Mouse (Mus musculus) gastrocnemius, postnatal 4 days (tissue): ENCODE data around the gene Pdzd2. TPM values are rescaled to one million over a fixed set of nuclear protein-coding genes. Genes with fewer than 3 reads are reported as not detected.

ENCODE experiments used
- DNase-seq, 2 experiments: peaks; one replicate each; pipeline ENCODE4 v3.0.0; 2021 to 2022; ENCODE audit warnings: low spot score in 2 of 2, mixed read lengths in 2 of 2
- total RNA-seq, 2 experiments: library from RNA; stranded (reverse); gene quantifications; 2 replicates each; pipeline ENCODE4 v1.2.3; 2021

The Pdzd2 gene
- total RNA-seq, 2 experiments from 2014 or later, result 50.8 to 58.0 TPM

DNA sequence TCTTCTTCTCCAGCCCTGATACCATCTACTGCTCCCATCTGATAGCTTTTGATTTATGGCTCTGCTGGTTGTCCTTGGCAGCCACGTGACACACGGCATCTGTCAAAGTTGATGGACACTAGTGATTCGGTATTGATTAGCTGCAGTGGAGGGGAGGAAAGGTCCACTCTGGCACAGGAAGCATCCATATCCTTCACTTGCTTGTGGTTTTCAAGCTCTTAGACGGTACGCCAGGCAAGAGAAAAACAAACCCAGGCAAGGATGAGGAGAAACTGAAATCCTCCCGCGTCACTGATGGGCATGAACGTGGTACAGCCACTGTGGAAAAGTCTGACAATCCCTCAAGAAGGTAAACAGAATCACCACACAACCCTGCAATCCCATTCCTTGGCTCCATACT is 113.6 kb downstream of the Pdzd2 start:
- no peak for DNase-seq

DNA sequence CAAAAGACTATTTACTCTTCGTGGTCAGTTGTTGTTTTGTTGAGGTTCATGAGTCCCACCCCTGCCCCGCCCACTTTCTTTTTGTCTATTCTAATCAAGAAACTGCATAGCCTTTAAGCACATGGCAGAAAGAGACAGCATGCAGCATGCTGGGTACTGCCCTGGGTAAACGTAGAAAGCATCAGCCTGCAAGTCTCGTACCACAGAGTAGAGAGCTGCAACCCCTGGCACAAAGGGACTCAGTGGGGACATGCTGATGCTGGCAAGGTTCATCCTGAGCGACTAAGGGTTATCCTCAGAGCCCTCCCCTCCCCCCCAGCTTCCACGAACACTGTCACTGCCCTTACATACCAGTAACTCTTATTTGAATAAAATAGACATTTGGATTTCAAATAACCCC is 114.2 kb downstream of the Pdzd2 start:
- DNase-seq, result no peak

DNA sequence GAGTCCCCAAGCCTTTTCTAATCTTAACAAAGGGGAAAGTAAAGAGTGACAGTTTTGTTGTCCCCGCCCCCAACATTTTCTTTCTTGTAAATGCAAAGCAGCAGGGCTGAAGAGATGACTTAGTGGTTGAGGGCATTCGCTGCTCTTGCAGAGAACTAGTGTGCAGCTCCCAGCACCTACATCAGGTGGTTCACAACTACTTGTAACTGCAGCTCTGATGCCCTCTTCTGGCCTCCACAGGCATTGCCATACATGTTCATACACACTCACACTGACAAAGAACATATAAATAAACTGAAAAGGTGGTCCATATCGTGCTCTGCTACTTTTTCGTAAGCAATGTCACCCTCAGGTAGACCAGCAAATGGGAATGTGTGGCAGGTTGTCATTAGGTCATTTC is 116.2 kb downstream of the Pdzd2 start:
- DNase-seq, result no peak

DNA sequence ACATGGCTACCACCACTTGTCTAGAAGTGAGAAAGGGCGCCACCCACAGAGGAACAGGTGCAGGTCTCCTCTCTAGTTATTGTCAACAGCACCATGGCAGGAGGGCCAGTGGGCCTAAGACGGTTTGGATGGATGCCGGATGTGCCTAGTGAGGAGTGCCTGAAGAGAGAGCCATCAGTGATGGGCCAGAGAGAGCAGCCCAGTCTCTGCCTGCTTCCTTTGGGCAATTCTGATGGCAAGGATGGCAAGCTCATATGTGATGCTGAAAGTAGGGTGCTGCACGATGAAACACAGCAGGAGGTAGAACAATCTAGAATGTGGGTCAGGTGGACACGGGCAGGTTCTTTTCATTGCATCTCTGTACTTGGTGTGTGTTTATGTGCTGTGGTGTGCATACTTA is 117.0 kb downstream of the Pdzd2 start:
- DNase-seq, result no peak

DNA sequence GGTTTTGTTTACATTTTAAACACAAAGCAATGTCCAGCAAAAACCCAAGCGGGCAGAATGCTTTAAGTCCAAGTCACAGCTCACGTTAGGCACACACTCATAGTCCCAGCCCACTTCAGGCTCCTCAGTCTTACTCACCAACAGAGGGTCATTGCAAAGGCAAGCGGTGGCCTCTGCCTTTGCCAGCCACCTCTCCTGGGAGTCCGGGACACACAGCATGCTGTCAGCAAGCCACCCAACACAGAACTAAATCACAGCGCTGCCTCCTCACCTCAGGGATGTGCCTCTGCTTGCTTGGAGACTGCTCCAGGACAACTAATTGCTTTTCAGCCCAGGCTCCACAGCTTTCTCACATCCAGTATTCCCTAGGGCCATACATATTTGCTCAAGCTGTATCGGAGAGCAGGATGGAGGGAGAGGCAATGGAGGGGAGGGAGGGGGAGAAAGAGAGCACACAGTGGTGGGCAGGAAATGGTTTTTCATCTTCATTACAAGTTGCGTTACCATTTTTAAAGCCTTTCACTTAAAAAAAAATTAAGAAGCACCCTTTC is 117.6 kb downstream of the Pdzd2 start:
- DNase-seq, result no peak

DNA sequence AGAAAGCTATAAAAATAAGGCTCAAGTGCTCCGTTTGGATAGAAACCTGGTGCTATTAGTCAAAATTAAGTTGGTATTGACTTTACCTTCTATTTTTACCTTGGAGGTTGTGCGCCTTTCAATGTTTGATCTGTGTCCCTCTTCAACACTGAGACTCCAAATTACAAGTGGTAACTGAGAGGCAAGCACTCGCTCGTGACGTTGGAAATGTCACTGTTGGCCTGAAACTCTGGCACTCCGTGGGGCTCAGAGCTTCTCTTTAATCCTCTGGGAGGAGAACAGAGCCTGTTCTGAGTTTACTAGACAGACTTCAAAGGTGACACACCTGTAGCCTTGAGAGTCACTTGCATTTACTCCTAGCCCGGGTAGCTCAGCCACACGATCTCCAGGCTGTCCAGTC is 120.5 kb downstream of the Pdzd2 start:
- DNase-seq, result no peak

GRCm38 (mm10) chr15:12617651-12618050 is 122.1 kb downstream of the Pdzd2 start:
- DNase-seq, result no peak

GRCm38 (mm10) chr15:12617220-12617619 is 122.5 kb downstream of the Pdzd2 start:
- no peak for DNase-seq

- DNase-seq, result no peak
Observed at GRCm38 (mm10) chr15:12614944-12615878, 124.5 kb downstream of the Pdzd2 start.

GRCm38 (mm10) chr15:12614011-12614410 is 125.7 kb downstream of the Pdzd2 start:
- DNase-seq, result no peak

DNA sequence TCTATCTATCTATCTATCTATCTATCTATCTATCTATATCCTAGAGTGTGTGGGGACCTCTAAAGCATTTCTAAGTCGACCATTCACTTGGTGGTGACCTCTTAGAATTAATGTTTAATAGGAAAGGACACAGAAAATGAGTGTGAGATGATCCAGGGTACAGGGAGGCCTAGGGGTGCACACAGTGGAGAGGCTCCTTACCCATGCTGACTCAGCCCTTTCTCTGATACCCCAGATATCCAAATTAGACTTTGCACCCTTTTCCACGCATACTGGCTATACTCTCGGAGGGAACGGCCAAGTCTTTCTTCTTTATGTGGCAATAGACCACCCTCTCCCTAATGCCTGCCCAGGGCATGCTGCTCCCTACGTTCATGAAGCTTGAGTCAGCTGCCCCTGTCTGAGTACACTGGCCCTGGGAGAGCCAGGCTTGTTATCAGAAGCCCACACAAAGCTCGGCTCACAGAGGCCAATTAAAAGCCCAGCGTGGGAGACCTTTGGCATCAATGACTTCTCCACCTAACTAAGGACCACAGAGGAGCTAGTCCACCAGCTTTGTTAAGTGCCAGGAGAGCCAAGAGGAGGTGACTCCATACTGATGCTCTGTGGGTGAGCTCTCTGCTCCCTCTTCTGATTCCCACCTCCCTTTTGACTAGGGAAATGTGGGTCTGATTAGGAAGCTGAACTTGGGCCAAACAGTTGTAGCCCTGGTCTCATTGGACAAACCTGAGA is 126.6 kb downstream of the Pdzd2 start:
- DNase-seq, result no peak

DNA sequence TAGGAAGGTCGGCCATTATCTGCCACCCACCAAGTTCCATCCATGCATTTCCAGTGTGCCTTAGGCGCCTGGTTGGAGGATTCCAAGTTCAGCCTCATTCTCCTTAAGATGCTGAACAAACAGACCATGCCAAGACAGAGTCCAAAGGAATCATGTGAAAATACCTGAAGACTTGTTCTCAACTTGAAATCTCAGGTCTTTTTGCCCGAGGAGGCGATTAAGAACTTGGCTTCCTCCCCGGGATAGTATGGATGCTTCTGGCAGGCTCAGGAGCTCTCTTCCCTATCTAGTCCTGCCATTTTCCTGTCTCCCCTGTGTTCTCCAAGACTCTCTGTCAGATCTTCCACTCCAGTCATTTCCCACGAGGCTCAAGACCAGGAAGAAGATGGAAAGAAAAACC is 131.6 kb downstream of the Pdzd2 start:
- no peak for DNase-seq

DNA sequence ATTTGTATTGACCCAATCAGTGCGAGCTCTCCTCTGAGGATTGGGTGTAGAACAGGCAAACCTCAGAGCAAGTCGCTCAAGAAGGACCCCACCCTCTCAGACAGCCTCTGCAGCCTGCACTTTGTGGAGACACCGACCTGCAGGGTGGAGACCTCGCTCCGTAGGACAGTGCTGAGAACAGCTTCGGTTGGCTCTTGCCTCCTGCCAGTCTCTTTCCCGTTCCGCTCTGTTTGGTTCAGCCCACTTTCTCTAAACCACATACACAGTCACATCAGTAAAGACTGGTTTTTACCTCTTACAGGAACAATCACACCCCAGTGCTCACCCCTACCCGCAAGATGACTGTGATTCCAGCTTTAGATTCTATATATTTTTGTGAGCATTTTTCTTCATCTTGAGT is 133.4 kb downstream of the Pdzd2 start:
- DNase-seq, result no peak

- DNase-seq, result peak in 1 of 2 experiments; percentile 27
Observed at GRCm38 (mm10) chr15:12605239-12605993, 134.3 kb downstream of the Pdzd2 start.

DNA sequence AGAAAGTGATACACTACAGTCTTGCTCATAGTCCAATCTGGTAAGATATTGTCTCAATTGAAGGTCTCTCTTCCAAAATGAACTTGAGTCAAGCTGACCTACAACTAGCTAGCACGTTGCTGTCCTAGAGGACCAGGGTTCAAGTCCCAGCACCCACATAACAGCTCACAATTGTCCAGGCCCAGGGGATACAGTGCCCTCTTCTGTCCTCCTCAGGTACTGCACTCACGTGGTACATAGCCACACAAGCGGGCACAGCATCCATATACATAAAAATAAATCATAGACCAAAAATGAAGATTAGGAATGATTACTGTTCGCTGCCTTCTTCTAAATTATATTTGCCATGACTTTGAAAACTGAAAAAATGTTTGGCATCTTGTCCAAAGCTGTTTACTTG is 136.1 kb downstream of the Pdzd2 start:
- no peak for DNase-seq

DNA sequence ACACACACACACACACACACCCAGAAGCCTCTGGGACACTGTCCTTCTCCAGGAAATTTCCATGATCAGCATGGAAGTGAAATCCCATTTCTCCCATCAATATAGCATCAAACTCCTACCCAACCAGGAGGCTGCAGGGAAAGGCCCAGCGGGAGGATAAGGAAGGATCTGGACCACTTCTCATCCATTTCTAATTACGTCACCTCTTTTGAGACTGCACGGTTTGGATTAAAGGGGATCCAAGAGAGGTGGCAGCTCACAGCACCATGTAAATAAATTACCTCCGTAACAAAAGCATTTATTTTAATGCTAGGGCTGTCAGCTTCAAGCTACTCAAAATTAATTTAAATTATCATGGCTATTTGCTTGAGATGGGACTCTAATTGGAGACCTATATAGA is 146.6 kb downstream of the Pdzd2 start:
- DNase-seq, result no peak

GRCm38 (mm10) chr15:12592628-12593027 is 147.1 kb downstream of the Pdzd2 start:
- DNase-seq, result no peak

GRCm38 (mm10) chr15:12588661-12589060 is 151.1 kb downstream of the Pdzd2 start:
- no peak for DNase-seq

- no peak for DNase-seq
Observed at GRCm38 (mm10) chr15:12586852-12587424, 152.8 kb downstream of the Pdzd2 start.

GRCm38 (mm10) chr15:12586154-12586553 is 153.6 kb downstream of the Pdzd2 start:
- peak in 1 of 2 experiments; percentile 70 for DNase-seq

DNA sequence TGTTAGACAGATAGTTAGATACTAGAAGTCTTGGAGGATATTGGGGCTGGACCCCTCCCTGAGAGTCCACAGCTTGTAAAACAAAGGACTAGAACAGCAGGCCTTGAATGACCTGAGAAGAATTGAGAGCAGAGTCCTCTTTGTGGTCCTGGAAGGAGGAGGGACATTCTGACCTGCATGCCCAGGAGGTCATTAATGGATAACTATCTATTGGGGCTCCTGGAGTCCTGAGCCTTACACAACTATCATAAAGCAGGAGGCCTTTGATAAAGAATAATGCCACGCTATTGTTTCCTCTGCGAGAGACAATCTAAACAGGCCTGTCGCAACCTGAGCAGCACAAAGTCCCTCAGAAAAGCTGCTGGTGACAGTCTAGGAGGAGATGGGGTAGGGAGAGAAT is 156.7 kb downstream of the Pdzd2 start:
- DNase-seq, result no peak
